Mouse (Mus musculus): ENCODE measurements at regions not wholly inside any gene's neighbourhood (a gene's known extent, or its start where the extent isn't known, plus 50 kb on each side); places are given as distances from the start of the nearest gene placed in this dataset.

DNA sequence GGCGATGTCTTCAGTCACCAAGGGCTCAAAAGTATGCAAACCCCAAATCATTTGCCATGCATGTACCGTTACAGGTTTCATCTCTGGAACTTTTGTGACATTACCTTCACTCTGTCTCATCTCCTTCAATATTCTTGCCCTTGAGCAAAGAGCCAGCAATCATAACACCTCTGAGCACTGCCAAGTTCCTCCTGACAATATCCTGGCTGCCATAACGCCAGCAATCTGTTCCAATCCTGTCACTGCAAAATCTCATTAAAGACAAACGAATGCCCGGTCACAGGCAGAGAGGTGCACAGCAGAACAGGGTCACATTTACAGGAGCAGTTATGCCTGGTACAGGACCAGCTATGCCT is 515.0 kb upstream of the Nr3c2 start:
- TF ChIP-seq CTCF (IDR thresholded peaks at IDR 0.05; ENCODE audit: control insufficient read depth, insufficient read depth, insufficient replicate concordance, low read depth, low read length), result no peak
- no peak for TF ChIP-seq POLR2A (IDR thresholded peaks at IDR 0.05; ENCODE audit: control insufficient read depth, low read depth, low read length)
